Mouse (Mus musculus) gastrocnemius, postnatal 25 days (tissue): ENCODE results near the gene Pask. TPM values are rescaled to one million over a fixed set of nuclear protein-coding genes. Genes with fewer than 3 reads are reported as not detected.

Experiments
- DNase-seq: peaks from one replicate; pipeline ENCODE4 v3.0.0; 2022
- microRNA-seq, 2 experiments: library from miRNA; unstranded; fragments of <30 nt; microRNA quantifications; one replicate each; pipeline ENCODE4 v1.2.0; 2021; ENCODE audit warnings: borderline replicate concordance in 2 of 2
- total RNA-seq, 2 experiments: library from RNA; stranded (reverse); gene quantifications; 1 replicate in 1 of 2; 2 replicates in 1 of 2; pipeline ENCODE4 v1.2.3; 2021

Pask gene
- total RNA-seq, 2 experiments from 2014 or later: 0.83 to 2.0 TPM

GRCm38 (mm10) chr1:93277041-93277440 is 66.2 kb downstream of the Pask start:
- no peak for DNase-seq

- no peak for DNase-seq
These were observed 67.7 kb downstream of the Pask start for GRCm38 (mm10) chr1:93275561-93275960.

DNA sequence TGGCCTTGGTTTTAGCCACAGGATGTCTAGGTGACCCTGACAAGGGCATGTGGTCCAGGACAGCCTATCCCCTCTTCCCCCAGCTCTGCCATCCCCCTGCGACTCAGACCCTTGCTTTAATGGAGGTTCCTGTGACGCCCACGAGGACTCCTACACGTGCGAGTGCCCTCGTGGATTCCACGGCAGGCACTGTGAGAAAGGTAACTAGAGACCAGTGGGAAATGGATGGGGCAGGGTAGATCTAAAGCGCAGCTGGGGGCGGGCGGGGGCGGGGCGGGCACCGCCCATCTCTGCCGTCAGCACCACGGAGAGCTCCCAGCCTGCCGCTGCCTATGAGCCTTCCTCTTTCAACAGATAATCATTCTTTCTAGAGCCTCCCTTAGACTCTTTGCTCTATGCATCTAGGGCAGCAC is 70.9 kb downstream of the Pask start:
- DNase-seq: no peak

DNA sequence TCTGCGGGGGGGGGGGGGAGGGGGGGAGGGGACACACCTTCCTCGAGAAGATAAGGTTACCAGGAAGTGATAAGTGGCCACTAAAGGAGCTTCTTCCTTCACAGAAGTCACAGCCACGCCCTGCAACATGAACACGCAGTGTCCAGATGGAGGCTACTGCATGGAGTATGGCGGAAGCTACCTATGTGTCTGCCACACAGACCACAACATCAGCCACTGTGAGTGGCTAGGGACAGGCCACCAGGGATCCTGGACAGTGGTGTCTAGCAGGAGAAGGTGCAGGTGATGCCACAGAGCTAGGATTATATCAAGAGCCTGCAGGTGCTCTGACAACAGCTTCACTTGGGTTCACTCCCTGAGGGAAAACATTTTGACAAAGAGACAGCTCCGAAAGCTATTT is 71.5 kb downstream of the Pask start:
- DNase-seq: no peak

GRCm38 (mm10) chr1:93270516-93271240 is 72.6 kb downstream of the Pask start:
- no peak for DNase-seq

GRCm38 (mm10) chr1:93268246-93268645 is 75.0 kb downstream of the Pask start:
- DNase-seq: no peak

DNA sequence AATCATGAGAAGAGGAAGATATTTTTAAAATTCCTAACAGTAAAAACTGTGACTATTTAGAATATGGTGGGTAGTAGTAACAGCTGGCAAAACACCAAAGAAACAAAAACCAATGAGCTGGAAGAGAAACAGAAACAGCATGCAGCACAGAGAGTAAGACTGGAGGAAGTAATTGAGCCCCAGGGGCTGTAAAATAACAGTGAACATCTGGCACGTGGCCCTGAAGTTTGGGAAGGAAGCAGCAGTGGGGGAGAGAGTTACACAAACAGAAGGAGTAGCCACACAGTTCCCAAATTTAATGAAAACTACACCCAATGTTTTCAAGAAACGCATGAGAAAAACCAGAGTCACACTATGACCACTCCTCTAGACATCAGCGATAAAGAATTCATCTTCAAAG is 76.1 kb downstream of the Pask start:
- no peak for DNase-seq

Small RNA genes within 50 kb of the gene (microRNA-seq; reads per million reads assigned to microRNA genes)
- gene Mir6345 (0 reads per million in 2 experiments), gene Mir6901 (0 reads per million in 2 experiments), gene Mir6902 (0 to 0.53 reads per million in 2 experiments)

Other genes with a start within 250 kb of the Pask start
- gene Kif1a, start 241.5 kb downstream of the Pask start, total RNA-seq: 1 to 10 TPM; 1.5 to 1.7 TPM
- gene Agxt, start 208.2 kb downstream of the Pask start, total RNA-seq: not detected
- not detected for gene 2310007B03Rik, start 182.5 kb downstream of the Pask start, total RNA-seq
- gene Crocc2, start 174.8 kb downstream of the Pask start, total RNA-seq: not detected
- gene Sned1, start 107.6 kb downstream of the Pask start, total RNA-seq: 1 to 10 TPM; 4.6 to 8.0 TPM
- 10 to 100 TPM in 1 of 2 experiments, 1 to 10 TPM in 1; 8.6 to 10.8 TPM for gene Mterf4, start 37.6 kb downstream of the Pask start, total RNA-seq
- 10 to 100 TPM; 15.8 to 17.5 TPM for gene Ppp1r7, start 628 bp downstream of the Pask start, total RNA-seq
- not detected for gene Ano7, start 30.4 kb upstream of the Pask start, total RNA-seq
- gene Hdlbp, start 135.3 kb upstream of the Pask start, total RNA-seq: 100 to 1,000 TPM; 290 to 306 TPM
- 10 to 100 TPM; 11.6 to 12.2 TPM for gene Farp2, start 168.6 kb upstream of the Pask start, total RNA-seq